ENCODE assay signal across 12 mouse cellular contexts in genomic region chr1:35469185-35469753, GRCm38 (mm10).
DNase-seq lines count a peak whose midpoint lies in the region; ATAC-seq lines count a peak whose summit lies in the region.
"Had no signal": no experiment of that assay in that cellular context is flagged by ENCODE, and none has a peak within 500 bp of the region (broad histone marks: within the 10 kb centered on the region; RNA-seq: fewer than 3 reads in every experiment).

No protein-coding gene starts in this region.

- no peaks in the 10 kb centered on the region for H3K27me3 ChIP-seq in neural tube, embryonic 14.5 days (ENCODE audit: control insufficient read depth, insufficient read depth, low read length)
- no peaks in the 10 kb centered on the region for H3K27me3 ChIP-seq in neural tube, embryonic 15.5 days (replicated peaks)
- no peaks in the 10 kb centered on the region for H3K27me3 ChIP-seq in forebrain, embryonic 13.5 days
- H3K27me3 ChIP-seq in hindbrain, embryonic 16.5 days (replicated peaks; ENCODE audit: control insufficient read depth, insufficient read depth, low read length): no peaks in the 10 kb centered on the region
- H3K27me3 ChIP-seq: CH12.LX had no signal

- no peak overlapping the region for H3K4me2 ChIP-seq in neural tube, embryonic 14.5 days (ENCODE audit: low read depth, low read length)
- no peak overlapping the region for H3K4me2 ChIP-seq in neural tube, embryonic 15.5 days
- H3K4me2 ChIP-seq in forebrain, embryonic 13.5 days: no peak overlapping the region
- no peak overlapping the region for H3K4me2 ChIP-seq in hindbrain, embryonic 16.5 days (ENCODE audit: low read length)

- no peak overlapping the region for H3K9ac ChIP-seq in neural tube, embryonic 14.5 days (replicated peaks; ENCODE audit: low read depth, low read length)
- no peak overlapping the region for H3K9ac ChIP-seq in neural tube, embryonic 15.5 days (replicated peaks)
- no peak overlapping the region for H3K9ac ChIP-seq in forebrain, embryonic 13.5 days
- no peak overlapping the region for H3K9ac ChIP-seq in hindbrain, embryonic 16.5 days (ENCODE audit: low read depth, low read length)

- peak; percentile 51; the same call in 1 of the 2 replicates for ATAC-seq in neural tube, embryonic 14.5 days (ENCODE audit: low read depth)
- no peak for ATAC-seq in neural tube, embryonic 15.5 days (ENCODE audit: low FRiP score)
- peak; percentile 80; the same call in 1 of the 2 replicates for ATAC-seq in forebrain, embryonic 13.5 days
- ATAC-seq in hindbrain, embryonic 16.5 days: peak; percentile 64

- H3K4me1 ChIP-seq in neural tube, embryonic 14.5 days (ENCODE audit: control insufficient read depth, insufficient read depth, low read length): no peaks in the 10 kb centered on the region
- no peaks in the 10 kb centered on the region for H3K4me1 ChIP-seq in neural tube, embryonic 15.5 days
- peaks cover 18% of the 10 kb centered on the region for H3K4me1 ChIP-seq in forebrain, embryonic 13.5 days
- no peaks in the 10 kb centered on the region for H3K4me1 ChIP-seq in hindbrain, embryonic 16.5 days (ENCODE audit: control insufficient read depth, insufficient read depth, low read depth, low read length)

- 23% methylated on average over 4 of the region's 4 CpGs for WGBS in neural tube, embryonic 14.5 days
- WGBS in neural tube, embryonic 15.5 days: 29% methylated on average over 4 of the region's 4 CpGs
- 27% methylated on average over 4 of the region's 4 CpGs for WGBS in forebrain, embryonic 13.5 days
- 20% methylated on average over 4 of the region's 4 CpGs for whole genome bisulfite sequencing in hindbrain, embryonic 16.5 days

- no peak overlapping the region for H3K27ac ChIP-seq in neural tube, embryonic 14.5 days (ENCODE audit: low read depth, low read length)
- no peak overlapping the region for H3K27ac ChIP-seq in neural tube, embryonic 15.5 days (replicated peaks)
- H3K27ac ChIP-seq in forebrain, embryonic 13.5 days: no peak overlapping the region
- H3K27ac ChIP-seq in hindbrain, embryonic 16.5 days (ENCODE audit: low read depth, low read length): no peak overlapping the region

- H3K4me3 ChIP-seq in neural tube, embryonic 14.5 days (ENCODE audit: low read depth, low read length): no peak overlapping the region
- H3K4me3 ChIP-seq in neural tube, embryonic 15.5 days (replicated peaks): no peak overlapping the region
- H3K4me3 ChIP-seq in forebrain, embryonic 13.5 days: no peak overlapping the region
- no peak overlapping the region for H3K4me3 ChIP-seq in hindbrain, embryonic 16.5 days (ENCODE audit: low read length)

- no peaks in the 10 kb centered on the region for H3K36me3 ChIP-seq in neural tube, embryonic 14.5 days (ENCODE audit: control insufficient read depth, insufficient read depth, low read length)
- no peaks in the 10 kb centered on the region for H3K36me3 ChIP-seq in neural tube, embryonic 15.5 days
- H3K36me3 ChIP-seq in forebrain, embryonic 13.5 days (ENCODE audit: poor library complexity, severe bottlenecking): no peaks in the 10 kb centered on the region
- no peaks in the 10 kb centered on the region for H3K36me3 ChIP-seq in hindbrain, embryonic 16.5 days (ENCODE audit: control insufficient read depth, insufficient read depth, low read length)

- DNase-seq in gastrocnemius, postnatal 10 days: no peak
- no peak for DNase-seq in gastrocnemius, postnatal 4 days (ENCODE audit: low spot score in 2 of 2)
- no peak for DNase-seq in cerebellum, postnatal 25 days
- DNase-seq: adrenal gland, postnatal 10 days; kidney, postnatal 10 days; right cerebral cortex, postnatal 14 days; thymus, postnatal 36 days had no signal

- peaks cover 1% of the 10 kb centered on the region for H3K9me3 ChIP-seq in neural tube, embryonic 14.5 days (ENCODE audit: control insufficient read depth, low read length)
- H3K9me3 ChIP-seq in neural tube, embryonic 15.5 days (replicated peaks): peaks cover 8% of the 10 kb centered on the region; the same call in 1 of the 2 replicates
- H3K9me3 ChIP-seq in forebrain, embryonic 13.5 days (replicated peaks): peaks cover 9% of the 10 kb centered on the region; the same call in 1 of the 2 replicates
- H3K9me3 ChIP-seq in hindbrain, embryonic 16.5 days (ENCODE audit: control insufficient read depth, low read length): peaks cover 7% of the 10 kb centered on the region
